Mouse (Mus musculus): ENCODE measurements at regions not wholly inside any gene's neighbourhood (a gene's known extent, or its start where the extent isn't known, plus 50 kb on each side); places are given as distances from the start of the nearest gene placed in this dataset.

DNA sequence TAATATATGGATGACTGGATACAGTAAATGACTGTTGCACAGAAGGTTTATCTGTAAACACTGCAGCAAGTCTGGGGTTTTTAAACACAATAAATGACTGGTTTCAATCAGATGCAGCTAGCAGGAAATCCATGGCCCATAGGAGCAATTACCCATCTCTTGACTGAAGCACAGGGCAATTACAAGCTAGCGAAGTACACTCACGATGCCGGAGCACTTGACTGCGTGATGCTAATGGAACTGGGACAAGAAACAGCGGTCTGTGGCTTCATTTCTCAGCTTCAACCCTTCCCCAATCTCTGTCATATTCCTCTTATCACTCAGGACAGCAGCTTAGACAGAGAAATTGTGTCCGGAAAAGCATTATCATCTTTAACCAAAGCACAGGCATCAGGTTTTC lies 132.1 kb downstream of the Mat2b start:
- no peak for TF ChIP-seq CTCF (conservative IDR thresholded peaks at IDR 0.05; ENCODE audit: insufficient read depth, insufficient read length, low read depth, low read length)
- TF ChIP-seq POLR2A (IDR thresholded peaks at IDR 0.05; ENCODE audit: low read depth, low read length): no peak
